Comparison of ENCODE assay signal across 8 mouse cellular contexts in the genomic region with DNA sequence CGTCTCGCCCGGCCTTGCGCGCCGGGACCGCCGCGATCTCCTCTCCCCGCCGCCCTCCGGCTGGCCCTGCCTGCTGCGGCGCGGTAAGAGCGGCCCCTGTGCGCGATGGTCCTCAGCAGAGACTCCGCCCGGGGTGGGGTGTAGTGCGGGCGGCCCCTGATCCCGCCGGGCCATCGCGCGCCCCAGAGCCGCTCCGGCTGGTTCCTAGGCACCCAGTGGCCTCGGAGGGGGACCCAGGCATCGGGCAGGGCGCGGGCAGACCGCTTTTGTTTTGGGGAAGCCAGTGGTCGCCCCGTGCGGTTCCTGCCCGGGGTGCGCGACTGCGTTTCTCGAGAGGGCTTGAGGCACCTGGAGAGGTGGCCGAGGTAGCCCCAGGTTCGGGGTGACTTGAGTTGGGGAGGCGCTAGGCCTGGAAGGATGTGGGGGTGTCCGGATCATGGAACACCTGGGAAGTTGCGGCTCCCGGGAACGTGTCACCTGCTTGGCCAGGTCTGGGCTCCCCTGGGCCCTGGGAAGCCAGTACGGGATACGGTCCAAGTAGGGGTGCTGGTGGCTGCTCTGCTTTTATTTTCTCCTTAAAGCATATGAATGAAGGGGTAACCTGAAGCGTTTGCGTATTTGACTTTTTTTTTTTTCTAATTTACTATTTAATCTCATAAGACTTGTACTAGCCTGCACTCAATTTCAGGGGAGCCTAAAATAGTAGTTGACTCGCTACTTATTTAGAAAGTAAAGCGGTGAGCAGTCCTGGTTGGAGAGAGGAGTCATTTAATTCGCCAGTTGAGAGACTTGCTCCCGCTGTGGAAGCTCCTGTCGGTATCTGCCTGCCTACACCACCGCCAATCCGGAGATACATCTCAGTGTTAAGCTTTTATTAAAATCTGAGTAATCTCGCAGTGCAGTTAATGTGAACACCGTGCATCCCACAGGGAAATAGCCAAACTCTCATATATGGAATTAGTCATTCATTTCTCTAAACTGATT. TPM values are rescaled to one million over a fixed set of nuclear protein-coding genes. Genes with fewer than 3 reads are reported as not detected.
A peak's percentile ranks its signal among the peaks of the same experiment; 100 is the strongest.
DNase-seq lines count a peak whose midpoint lies in the region; ATAC-seq lines count a peak whose summit lies in the region.

No protein-coding gene starts in this region.

- no peaks in the 10 kb centered on the region for H3K36me3 ChIP-seq in forebrain, embryonic 13.5 days (ENCODE audit: poor library complexity, severe bottlenecking)

- H3K4me1 ChIP-seq in forebrain, embryonic 13.5 days = peaks cover 19% of the 10 kb centered on the region

- peak overlapping the region; percentile 86 for H3K9ac ChIP-seq in forebrain, embryonic 13.5 days

- peak; percentile 35 for DNase-seq in embryo, embryonic 10 days (ENCODE audit: low spot score)
- DNase-seq in embryo, embryonic 9.5 days (ENCODE audit: extremely low spot score) = no peak
- DNase-seq in 3T3-L1 (ENCODE audit: low read depth, low spot score) = peak; percentile 55
- DNase-seq in brain, adult 2 months (ENCODE audit: low read depth, low spot score) = peak; percentile 79
- peak; percentile 47 for DNase-seq in kidney, adult 9 months
- DNase-seq in mesoderm, embryonic 11.5 days (ENCODE audit: low read depth, low spot score) = peak; percentile 8
- DNase-seq in thymus, postnatal 25 days = peak; percentile 47

- under 1% methylated on average over 62 of the region's 62 CpGs for WGBS in forebrain, embryonic 13.5 days

- ATAC-seq in forebrain, embryonic 13.5 days = peak; percentile 72

- H3K9me3 ChIP-seq in forebrain, embryonic 13.5 days (replicated peaks) = no peaks in the 10 kb centered on the region

- H3K4me3 ChIP-seq in forebrain, embryonic 13.5 days = peak overlapping the region; percentile 63

- H3K27me3 ChIP-seq in forebrain, embryonic 13.5 days = peaks cover 42% of the 10 kb centered on the region

- peak overlapping the region; percentile 90 for H3K4me2 ChIP-seq in forebrain, embryonic 13.5 days

- peak overlapping the region; percentile 67 for H3K27ac ChIP-seq in forebrain, embryonic 13.5 days

RNA-seq across cellular contexts. Expression of gene Ets2, which starts 1.0 kb away (rescaled TPM):
- 9.3 and 10.7 TPM in 2 replicates for polyA plus RNA-seq in forebrain, embryonic 13.5 days (2015; fragmentation: Nextera tagmentation; extraction: Ambion mirVana)
